Mouse (Mus musculus) thymus, postnatal 25 days (tissue): ENCODE results near the gene Epb41.

Experiments
- DNase-seq: peaks from one replicate; pipeline ENCODE4 v3.0.0; 2022

The Epb41 gene

DNA sequence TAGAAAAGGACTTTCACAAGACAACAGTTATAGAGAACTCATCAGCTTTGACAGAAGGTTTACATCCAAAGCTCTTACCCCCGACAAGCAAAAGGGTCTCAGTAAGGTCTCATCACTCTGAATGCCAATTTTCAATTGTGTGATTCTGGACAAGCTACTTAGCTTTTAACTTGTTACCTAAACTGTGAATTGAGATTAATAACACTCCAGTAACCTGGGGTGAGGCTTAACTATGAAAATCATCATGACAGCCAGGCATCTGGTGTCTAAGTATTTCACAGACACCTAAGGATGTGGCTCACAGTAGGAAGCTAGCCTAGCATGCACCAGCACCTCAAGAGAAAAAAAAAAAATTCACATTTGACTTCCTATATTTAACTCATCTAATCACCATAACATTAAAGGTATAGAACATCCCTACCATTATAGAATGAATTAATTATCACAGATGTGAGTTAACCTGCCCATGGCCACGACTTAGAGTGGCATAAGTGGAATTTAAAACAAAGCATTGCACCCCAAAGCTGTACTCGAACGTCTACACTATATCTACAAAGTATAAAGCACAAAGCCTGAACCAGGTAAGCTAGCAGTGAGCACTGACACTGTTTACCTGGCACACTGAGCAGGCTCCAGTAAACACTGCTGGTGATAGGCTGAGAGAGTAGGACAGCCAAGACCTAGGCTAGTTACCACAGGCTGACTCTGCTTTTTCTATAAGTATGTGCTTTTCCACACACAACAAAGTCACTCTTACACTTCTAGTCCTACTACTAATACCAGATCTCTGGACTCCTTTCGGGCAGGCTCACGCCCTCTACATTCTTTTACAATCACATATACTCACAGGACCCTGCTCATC is 33.4 kb downstream of the Epb41 start:
- no peak for DNase-seq

GRCm38 (mm10) chr4:132039975-132040645 is 35.0 kb downstream of the Epb41 start:
- DNase-seq: peak; percentile 57

DNA sequence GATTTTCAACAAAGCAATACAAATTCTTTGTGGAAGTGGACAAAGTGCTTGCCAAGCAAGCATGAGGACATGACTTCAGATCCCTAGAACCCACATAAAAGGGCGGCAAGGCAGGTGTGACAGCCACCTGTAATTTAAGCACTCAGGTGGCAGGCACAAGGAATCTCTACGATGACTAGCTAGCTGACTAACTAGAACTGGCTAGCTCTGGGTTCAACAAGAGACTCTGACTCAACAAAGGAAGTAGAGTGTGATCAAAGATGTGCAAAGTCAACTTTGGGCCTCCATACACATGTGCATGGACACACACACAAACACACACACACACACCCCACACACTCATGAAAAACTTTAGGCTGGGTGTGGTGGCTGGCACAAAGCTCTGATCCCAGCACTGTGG is 35.6 kb downstream of the Epb41 start:
- DNase-seq: peak; percentile 47

DNA sequence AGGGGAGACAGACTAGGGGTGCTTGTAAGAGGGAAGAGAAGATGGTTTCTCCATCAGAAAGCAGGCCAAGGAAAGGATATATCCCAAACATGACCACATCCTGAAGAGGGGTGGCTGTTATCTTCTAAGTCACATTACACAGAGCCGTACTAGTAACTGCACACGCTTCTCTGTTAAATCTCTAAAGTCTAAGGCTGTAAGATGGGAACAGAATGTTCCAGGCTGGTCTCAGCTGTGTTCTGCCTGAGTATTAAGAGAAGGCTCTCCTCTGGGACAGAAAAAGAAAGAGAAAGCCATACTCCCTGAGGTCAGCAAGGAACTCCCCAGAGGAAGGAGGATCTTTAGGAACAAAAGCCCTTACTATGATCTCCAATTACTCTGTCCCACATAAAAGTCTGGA is 36.3 kb downstream of the Epb41 start:
- no peak for DNase-seq

DNA sequence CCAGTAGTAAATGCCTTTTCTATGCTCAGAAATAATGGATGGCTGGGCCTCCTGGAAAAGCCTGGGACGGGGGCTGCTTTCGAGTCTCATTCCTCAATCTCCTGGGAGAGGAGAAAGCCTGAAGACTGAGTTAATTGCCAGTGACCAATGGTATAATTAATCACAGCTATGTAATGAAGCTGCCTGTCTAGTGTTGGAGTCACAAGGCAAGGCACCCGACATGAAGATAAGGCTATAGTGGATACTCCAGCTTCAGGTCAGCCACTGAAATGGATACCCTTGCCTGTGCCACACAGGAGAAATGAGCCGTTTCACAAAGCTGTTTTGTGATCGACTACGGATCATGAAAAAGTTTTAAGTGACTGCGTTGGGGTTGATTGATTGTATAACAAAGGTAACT is 37.1 kb downstream of the Epb41 start:
- no peak for DNase-seq

DNA sequence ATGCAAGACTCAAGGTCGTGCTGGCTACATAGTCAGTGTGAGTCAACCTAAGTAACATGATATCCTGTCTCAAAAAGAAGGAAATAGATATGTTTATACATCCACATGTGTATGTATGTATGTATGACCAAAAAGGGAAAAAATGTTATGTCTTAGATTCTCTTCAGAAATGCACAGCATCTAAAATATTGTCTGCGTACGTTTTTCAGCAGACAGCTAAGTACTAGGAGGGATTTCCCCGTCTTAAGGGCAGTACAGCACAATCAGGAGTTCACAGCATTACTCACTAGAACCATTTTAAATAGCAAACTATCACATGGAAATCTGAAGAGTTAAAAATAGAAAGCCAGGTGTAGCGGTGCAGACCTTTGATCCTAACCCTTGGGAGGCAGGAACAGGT is 38.0 kb downstream of the Epb41 start:
- no peak for DNase-seq

DNA sequence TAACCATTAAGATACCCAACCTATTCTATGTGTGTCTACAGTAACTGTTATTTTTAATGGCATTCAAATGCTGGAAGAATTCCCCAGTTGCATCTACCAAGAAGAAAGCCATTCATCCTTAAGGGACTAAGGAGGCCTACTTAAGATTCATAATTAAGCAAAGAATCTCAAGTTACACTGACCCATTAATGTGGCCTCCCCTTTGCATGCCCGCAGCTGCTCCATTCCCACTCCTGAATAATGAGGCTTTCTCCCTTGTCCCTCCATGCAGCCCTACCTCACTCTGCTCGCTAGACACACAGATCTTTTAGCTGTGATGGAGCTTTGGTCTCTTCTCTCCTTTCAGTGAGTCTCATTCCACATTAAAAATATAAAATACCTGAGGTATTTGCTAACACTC is 40.9 kb downstream of the Epb41 start:
- no peak for DNase-seq

DNA sequence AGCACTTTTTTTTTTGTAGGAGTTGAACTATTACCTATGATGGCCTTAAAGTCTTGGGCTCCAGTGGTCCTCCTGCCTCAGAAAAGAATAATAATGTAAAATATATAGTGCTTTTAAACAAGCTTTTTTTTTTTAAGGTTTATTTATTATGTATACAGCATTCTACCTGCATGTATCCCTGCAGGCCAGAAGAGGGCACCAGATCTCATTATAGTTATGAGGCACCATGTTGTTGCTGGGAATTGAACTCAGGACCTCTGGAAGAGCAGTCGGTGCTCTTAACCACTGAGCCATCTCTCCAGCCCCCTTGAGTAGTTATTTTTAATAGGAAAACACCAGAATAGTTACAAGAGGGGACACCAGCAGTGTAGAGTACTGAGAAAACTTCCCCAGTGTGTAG is 41.9 kb downstream of the Epb41 start:
- DNase-seq: peak; percentile 31

DNA sequence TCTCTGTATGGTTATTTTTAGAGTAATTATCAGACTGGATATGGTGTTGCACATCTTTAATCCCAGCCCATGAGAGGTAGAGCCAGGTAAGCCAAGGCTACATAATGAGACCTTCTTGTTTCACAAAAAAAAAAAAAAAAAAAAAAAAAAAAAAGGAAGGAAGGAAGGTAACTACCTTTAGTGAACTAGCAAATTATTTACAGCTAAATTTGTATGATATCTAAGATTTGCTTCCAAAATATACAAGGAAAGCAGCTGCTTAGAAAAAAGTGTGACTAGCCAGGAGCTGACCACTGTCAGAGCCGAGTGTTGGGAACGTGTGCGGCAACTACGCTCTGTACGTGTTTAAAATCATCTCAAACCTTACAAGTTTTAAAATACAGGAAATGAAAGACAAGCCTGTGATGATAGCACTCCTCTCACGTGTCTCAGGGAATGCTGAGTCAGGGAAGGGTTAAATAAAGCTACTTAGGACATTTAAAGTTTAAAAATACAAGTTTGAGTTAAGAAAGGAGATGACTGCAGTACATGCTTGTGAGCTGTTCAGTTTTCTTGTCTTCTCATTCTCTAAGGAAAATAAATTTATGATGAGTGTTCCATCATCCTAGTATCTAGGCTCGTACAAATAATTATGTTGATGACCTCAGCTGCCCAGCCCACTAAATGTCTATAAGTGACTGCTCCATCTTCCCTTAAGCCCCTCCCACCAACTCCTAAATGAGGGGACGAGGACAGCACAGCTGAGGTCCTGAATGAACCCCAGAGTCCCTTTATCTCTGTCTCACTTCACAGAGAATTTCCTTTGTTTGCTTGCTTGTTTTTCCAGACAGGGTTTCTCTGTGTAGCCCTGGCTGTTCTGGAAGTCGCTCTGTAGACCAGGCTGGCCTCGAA is 45.0 kb downstream of the Epb41 start:
- DNase-seq: no peak

DNA sequence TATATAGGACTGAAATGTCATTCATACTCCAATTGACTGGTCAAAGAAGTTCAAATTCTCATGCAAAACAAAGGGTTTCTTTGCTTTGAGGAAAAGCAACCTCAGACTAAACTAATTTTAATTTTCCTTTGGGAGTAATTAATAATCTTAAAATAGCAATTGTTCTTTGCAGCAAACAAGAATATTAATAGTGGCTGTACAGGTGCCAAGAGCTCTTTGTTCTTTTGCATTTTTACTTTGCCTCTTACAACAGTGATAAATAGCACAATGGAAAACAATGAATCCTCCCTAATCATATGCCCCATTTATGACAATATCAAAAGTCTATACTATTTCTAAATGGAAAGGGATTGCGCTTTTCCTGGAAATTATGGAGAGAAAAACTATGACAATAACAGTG is 47.3 kb downstream of the Epb41 start:
- DNase-seq: no peak

- DNase-seq: no peak
Measured at GRCm38 (mm10) chr4:132027167-132027566, 48.0 kb downstream of the Epb41 start.

- DNase-seq: no peak
Measured at GRCm38 (mm10) chr4:132025738-132026527, 49.2 kb downstream of the Epb41 start.

DNA sequence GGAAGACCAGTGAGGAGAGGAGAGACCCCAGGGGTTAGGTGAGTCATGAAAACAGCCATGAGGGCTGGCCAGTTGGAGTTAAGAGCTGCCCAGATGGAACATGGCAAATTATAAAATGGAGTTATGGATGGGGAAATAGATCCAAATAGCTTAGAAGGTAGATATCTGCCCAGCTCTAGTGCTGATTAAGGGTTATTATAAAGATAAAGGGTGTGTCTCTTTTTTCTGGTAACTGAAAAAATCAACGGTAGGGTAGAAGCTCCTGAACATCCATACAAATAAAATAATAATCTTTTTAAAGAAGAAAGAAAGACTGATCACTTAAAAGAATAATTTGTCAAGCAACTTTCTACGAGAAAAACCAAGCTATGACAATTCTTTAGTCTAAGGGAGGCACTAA is 49.9 kb downstream of the Epb41 start:
- DNase-seq: no peak

- DNase-seq: no peak
Measured at GRCm38 (mm10) chr4:132023816-132024215, 51.3 kb downstream of the Epb41 start.

DNA sequence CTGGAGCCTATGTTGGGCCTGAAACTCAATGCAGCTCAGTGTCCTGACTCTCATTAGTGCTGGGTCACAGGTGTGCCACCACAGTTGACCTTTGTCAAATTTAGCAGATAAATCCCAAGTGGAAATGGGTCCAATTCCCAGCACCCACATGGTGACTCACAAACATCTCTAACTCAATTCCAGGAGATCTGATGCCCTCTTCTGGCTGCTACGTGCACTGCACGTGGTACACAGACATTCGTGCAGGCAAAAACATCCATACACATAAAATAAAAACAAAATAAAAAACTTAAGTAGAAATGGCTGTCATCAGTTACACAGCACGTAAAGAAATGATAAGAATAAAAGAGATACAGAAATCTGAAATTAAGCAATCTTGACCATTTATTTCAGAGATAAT is 52.5 kb downstream of the Epb41 start:
- peak; percentile 47 for DNase-seq

DNA sequence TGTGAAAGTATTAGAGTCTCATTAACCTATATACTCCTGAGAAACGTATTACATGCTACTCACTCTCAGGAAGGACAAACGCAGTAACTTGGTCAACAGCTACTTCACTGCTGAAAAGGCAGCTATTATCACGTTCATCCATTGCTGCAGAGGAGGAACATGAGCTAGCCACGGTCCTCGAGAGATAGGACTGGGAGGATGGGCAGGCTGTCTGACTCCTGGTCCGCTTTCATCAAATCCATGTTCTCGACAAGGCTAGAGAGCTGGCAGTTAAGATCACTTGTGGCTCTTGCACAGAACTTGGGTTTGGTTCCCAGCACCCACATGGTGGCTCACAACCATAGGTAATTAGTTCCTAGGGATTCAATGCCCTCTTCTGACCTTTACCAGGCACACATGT is 53.2 kb downstream of the Epb41 start:
- no peak for DNase-seq

DNA sequence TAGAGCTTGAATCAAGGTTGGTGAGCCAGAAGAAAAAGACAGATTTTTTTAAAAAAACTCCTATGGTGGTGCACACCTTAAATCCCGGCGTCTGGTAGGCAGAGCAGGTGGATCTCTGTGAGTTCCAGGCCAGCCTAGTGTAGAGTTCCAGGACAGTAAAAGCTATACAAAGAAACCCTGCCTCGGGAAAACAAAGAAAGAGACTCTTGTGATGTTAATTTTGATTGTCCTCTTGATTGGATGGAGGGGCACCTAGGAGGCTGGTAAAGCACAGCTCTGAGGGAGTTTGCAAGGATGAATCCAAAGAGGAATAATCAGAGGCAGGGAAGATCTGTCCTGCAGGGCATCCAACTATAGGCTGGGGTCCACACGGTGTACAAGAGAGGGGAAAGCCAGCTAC is 56.6 kb downstream of the Epb41 start:
- DNase-seq: no peak

DNA sequence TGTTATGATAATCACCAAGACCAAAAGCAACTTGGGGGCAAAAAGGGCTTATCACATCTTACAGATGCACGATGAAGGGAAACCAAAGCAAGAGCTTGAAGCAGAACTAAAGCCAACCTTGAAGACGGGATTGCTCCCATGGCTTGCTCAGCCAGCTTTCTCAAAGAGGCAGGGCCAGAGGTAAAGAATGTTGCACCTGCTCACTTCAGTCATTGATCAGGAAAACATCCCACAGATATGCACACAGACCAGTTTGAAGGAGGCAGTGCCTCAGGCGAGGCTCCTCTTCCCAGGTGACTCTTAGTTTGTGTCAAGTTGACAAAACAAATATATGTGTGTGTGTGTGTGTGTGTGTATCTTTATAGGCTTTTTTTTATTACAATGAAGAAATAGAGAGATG is 59.7 kb downstream of the Epb41 start:
- no peak for DNase-seq

GRCm38 (mm10) chr4:132011619-132012018 is 63.5 kb downstream of the Epb41 start:
- no peak for DNase-seq

- DNase-seq: no peak
Measured at GRCm38 (mm10) chr4:132010416-132010815, 64.7 kb downstream of the Epb41 start.

DNA sequence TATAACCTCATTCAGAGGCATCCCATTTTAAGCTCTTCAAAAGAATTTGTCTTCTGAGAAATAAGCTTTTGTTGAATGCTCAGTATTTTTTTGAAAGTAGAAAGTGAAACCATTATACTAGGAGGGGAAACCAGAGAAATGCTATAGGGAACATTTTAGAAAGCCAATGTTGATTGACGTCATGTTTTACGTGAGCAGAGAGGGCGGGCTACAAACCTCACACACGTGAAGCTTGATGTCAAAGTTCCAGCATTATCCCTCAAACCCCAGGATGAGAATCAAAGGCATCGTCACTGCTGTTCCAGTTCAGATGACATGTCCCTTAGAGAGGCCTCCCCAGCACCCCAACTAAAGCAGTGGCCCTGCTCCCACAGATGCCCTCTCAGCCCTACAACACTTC is 66.9 kb downstream of the Epb41 start:
- no peak for DNase-seq

DNA sequence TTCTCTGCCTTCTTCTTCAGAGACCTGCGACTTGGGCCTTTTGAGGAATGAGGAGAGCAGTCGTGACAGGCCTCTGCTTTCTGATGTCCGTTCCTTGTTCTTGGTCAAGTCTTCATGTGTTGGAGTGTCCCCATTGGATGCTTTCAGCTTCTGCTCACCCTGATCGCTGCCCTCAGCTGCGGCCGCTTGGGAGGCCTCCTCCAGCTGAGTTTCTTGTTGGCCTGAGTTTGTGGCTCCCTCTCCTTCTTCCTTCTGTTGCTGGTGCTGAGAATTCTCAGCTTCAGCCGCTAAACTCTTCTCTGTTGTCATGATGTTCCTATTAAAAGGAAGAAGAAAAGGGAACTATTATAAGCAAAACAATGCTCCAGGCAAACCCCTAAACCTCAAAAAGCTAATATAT is 68.0 kb downstream of the Epb41 start:
- no peak for DNase-seq

DNA sequence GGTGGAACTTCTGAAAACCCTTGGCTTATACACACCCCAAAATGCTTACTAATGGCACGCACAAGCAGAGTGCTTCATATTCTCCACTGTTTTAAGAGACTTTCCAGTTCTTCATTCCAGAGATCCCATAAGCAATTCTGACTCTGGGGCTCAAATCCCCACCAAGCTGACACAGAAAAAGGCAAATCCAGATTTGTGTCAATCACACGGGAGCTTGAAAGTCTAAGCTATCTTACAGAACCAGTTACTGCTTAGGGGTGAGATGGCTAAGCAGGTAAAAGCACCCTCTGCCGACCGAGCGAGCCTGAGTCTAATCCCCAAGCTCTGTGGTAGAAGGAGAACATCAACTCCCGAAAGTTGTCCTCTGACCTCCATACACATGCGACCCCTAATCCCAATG is 76.5 kb downstream of the Epb41 start:
- DNase-seq: no peak
